Mouse (Mus musculus) testis, postnatal 14 days (tissue): Measurements from ENCODE around the gene Ncaph.
"Not testable (repeated sequence)": the region's sequence is repeated elsewhere in the genome, so short reads cannot be mapped to it uniquely, and the experiment has no call there.

ENCODE experiments used
- DNase-seq: peaks from one replicate; pipeline ENCODE4 v3.0.0; 2021; ENCODE audit warnings: low spot score

Gene Ncaph

DNA sequence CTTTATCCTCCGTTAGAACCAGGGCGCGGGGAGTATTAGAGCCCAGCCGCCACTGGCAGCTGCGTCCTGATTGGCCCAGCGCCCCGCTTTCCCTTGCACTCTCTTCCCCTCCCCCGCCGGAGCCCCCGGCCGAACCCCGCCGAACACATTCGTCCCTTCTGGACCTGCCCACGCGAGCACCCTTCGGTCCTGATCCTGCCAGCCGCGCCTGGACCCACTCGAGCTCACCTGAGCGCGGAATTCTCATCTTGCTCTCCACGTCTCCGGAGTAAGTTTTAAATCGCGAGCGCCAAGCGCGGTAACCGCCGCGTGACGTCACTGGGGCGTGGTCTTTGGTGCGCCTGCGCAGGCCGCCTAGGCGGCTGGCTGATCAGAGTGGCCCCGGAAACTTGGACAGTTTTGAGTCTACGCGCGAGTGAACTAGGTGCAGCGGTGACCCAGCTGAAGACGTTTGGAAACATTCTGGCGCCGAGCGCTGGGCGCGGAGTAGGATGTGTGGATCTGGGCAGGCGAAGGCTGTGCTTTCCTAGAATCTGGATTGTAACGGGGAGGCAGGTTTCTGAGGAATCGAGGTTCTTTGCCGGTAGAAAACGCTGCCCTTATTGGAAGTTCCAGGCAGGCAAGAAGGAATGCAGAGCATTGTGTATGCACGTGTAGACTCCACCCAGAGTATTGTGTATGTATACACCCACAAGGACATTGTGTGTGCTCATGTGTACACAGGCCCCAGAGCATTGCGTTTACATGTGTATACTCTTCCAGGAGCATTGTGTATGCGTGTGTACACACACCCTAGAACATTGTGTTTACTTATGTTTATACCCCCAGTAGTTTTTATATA, at the start of gene Ncaph:
Ncaph (minus strand) TSS at position 334 of the 841 bp plus-strand sequence.
- DNase-seq, result peak; percentile 89

DNA sequence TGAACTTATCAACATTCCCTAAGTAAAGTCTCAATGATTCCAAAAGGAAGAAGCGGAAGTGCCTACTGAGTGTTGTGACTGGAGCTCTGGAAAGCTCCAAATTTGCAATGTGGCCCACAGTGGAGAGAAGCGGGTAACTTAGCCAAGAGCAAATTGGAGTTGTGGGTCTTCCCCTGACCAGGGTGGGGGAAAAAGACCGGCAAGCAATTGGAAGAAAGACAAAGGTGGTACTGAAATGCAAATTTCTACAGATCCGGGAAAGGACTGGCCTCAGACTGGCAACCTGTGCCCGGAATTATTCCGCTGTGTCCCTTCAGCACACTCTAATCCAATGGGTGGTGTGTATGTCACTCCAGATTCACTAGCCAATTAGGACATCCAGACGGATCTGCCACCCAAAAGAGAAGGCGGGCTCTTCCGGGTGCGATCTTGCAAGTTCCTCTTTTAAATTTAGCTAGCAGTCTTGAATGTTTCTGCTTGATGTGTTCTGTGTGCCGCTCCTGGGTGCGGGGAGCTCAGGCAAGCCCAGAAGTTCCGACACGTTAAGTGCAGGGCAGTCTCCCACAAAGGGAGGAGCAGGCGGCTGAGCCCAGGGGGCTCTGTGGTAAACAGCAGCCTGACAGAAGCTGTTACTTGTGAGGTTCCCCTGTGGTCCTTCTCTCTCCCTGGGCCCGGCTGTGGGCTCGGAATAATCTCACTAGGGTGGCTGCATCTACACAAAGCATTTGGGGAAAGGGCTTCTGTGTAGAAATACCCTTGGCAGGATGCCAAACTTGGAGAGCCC, 49.0 kb upstream of the Ncaph start:
- DNase-seq, result peak; percentile 84

DNA sequence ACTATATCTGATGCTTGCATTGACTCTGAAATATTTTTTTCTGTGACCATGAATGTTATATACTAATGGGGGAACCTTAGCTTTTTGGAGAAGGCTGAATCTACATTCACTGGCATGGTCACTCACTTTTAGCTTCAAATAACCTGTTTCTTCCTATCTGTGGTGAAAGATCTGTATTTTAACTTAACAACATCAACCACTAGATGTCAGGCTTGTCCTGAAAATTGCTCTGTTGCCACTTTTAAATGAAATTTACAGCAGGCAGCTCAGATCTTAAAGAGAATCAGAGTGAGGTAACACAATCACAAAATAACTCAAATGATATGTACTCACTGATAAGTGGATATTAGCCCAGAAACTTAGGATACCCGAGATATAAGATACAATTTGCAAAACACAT, 32.5 kb upstream of the Ncaph start:
- not testable (repeated sequence) for DNase-seq

DNA sequence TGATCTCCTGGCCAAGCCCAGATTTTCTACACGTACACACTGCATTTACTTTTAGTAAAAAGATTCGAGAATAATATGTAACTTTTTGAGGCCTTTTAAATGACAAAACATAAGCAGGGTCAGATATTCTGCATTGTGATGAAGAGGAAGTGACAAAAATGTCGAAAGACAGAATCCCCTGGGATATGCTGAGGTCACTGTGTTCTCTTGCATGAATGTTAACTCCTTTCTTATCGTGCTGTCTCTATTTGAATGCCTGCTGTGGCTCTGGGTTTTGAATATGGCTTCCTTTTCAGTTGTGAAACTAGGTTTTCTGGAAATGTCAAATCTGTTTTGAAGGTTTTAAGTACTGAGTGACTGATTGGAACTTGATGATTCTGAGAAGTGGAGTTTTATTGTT, 31.9 kb upstream of the Ncaph start:
- no peak for DNase-seq

DNA sequence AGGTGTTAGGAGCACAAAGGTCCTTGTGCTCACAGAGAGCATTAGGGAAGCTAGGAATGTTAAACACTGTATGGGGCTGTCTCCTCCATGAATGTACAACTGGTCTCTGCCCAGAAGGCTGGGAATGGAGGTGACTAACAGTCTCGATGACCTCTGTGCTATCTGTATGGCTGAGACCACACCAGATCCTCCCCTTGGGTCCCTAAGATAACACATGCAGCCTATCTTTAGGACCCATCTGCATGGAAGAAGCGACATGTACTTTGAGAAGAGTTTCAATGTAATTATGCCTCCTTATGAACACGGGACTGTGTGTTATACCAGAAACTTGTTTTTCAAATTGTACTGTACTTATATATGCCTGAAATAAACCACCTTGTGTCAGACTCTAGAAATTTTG, 11.9 kb upstream of the Ncaph start:
- no peak for DNase-seq

- peak; percentile 70 for DNase-seq
These were observed 9.7 kb upstream of the Ncaph start, which contains the start of gene Itpripl1 for GRCm38 (mm10) chr2:127143158-127144063. Gene Itpripl1, minus strand, starts transcription at chr2:127143442.

GRCm38 (mm10) chr2:127142577-127143157, 8.9 kb upstream of the Ncaph start:
- DNase-seq, result no peak

DNA sequence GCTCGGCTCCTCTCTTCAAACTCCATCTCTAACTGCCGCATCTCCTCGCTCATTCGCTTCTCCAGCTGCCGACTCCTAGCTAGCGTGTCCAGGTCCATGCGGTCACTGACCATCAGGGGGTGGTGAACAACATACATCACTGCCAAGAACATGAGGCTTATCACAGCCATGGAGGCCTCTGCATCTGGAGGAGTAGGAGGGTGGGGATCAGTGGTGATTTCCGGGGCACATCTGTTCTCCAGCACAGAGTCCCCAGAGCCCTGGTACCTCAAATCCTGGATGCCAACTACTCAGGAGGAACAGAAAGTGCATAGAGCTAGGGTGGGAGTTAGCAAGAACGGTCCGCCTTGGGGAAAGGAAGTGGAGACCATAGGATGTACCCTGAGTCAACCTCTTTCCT, 8.3 kb upstream of the Ncaph start:
- no peak for DNase-seq

DNA sequence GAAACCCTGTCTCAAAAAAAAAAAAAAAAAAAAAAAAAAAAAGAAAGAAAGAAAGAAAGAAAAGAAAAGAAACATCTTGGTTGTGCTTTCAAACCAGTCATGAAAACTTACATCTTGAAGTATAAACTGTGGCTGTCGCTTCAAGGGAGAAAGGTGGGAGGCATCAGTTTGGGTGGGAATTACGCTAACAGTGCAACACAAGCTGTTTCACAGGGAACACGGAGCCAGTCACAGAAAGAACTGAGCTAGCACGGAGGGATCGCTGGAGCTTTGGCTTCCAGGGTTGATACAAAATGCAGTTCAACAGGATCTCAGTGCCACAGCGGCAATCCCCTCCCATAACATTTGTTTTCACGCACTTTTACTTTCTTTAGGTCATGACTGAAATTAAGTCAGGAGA, 6.3 kb upstream of the Ncaph start:
- DNase-seq, result no peak

GRCm38 (mm10) chr2:127139605-127140004, 5.9 kb upstream of the Ncaph start:
- no peak for DNase-seq

- DNase-seq, result no peak
These were observed 5.3 kb upstream of the Ncaph start for GRCm38 (mm10) chr2:127139094-127139493.

- DNase-seq, result no peak
These were observed 4.7 kb upstream of the Ncaph start for GRCm38 (mm10) chr2:127138449-127138848.

- DNase-seq, result no peak
These were observed 4.2 kb upstream of the Ncaph start for GRCm38 (mm10) chr2:127137838-127138420.

- DNase-seq, result peak; percentile 76
These were observed 3.2 kb upstream of the Ncaph start for GRCm38 (mm10) chr2:127136979-127137378.

DNA sequence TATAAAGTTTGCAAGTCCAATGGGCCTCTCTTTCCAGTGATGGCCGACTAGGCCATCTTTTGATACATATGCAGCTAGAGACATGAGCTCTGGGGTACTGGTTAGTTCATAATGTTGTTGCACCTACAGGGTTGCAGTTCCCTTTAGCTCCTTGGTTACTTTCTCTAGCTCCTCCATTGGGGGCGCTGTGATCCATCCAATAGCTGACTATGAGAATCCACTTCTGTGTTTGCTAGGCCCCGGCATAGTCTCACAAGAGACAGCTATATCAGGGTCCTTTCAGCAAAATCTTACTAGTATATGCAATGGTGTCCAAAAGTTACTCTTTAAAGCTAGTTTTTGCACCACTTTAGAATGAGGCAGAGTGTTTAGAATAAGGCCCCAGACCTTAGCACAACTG, 1.5 kb upstream of the Ncaph start:
- not testable (repeated sequence) for DNase-seq

- DNase-seq, result no peak
These were observed 2.4 kb downstream of the Ncaph start for GRCm38 (mm10) chr2:127131353-127131752.

GRCm38 (mm10) chr2:127128926-127129325, 4.8 kb downstream of the Ncaph start:
- no peak for DNase-seq

GRCm38 (mm10) chr2:127121591-127122235, 12.0 kb downstream of the Ncaph start:
- DNase-seq, result no peak

GRCm38 (mm10) chr2:127108986-127109385, 24.8 kb downstream of the Ncaph start:
- DNase-seq, result no peak

- DNase-seq, result no peak
These were observed 41.8 kb downstream of the Ncaph start for GRCm38 (mm10) chr2:127092000-127092399.

DNA sequence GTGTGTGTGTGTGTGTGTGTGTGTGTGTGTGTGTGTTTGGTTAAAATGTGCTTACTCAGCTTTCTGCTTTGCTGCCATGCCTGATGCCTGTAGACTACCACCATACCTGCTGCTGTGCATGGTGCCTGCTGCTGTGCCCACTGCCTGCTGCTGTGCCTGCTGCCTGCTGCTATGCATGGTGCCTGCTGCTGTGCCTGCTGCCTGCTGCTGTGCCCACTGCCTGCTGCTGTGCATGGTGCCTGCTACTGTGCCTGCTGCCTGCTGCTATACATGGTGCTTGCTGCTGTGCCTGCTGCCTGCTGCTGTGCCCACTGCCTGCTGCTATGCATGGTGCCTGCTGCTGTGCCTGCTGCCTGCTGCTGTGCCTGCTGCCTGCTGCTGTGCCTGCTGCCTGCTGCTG, 43.6 kb downstream of the Ncaph start:
- DNase-seq, result not testable (repeated sequence)
